Mouse (Mus musculus) brain, embryonic 14.5 days (tissue): ENCODE data around the gene A430005L14Rik.

Experiments
- CTCF ChIP-seq: fragments of 200-500 bp; IDR thresholded peaks from 2 replicates; pipeline ENCODE4 v1.5.1; 2012; ENCODE audit warnings: inconsistent platforms, mild to moderate bottlenecking, moderate library complexity, borderline replicate concordance; ENCODE audit not compliant: insufficient read depth, insufficient read length; ENCODE audit errors: extremely low read depth
- POLR2A ChIP-seq: fragments of 200-500 bp; IDR thresholded peaks from 2 replicates; pipeline ENCODE4 v1.6.1; 2012; ENCODE audit warnings: mild to moderate bottlenecking, inconsistent platforms, borderline replicate concordance; ENCODE audit not compliant: poor library complexity, insufficient read depth, insufficient read length, severe bottlenecking; ENCODE audit errors: extremely low read depth

GRCm38 (mm10) chr4:153943243-153943642 lies 13.8 kb upstream of the A430005L14Rik start:
- peak; percentile 75 for TF ChIP-seq CTCF
- TF ChIP-seq POLR2A, result no peak
